Mouse (Mus musculus): ENCODE results near the gene Ppm1j.

DNA sequence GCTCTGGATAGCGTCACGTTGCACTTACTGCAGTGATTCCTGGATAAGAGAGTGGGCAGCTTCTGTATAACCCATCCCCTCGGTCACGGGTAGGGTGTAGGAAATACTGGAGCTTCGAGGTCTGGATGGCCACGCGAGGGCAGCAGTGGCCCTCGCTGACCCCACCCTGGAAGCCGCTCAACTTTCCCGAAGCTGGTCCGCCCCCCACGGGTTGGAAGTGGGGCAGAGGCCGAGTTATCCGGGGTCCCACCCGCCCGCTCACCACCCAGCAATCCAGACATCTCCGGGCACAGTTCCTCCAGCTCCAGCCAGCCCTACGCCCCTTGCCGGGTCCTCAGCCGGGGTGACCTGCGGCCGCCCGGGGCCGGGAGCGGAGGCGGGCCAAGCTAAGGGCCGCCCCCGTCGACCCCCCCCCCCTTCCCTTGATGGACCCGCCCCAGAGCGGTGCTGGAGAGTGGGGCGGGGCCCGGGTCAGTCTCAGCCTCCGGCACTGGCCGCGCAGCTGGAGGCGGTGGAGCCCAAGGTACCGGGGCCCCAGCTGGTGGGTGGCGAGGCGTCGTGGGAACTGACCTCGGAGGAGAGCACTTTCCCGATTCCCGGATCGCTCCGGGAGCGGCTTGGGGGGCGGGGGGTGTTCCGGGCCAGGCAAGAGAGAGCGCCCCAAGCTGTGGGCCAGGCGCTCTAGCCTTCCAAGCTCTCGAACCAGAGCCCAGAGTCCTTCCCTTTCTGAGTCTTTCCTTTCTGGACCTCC is 7.9 kb downstream of the Ppm1j start:
- TF ChIP-seq ZNF384 (IDR thresholded peaks at IDR 0.05; ENCODE audit: low read depth, low read length) (no peak), MAFK (IDR thresholded peaks at IDR 0.05; ENCODE audit: insufficient read depth, low read depth, low read length) (no peak)
